Mouse (Mus musculus) midbrain, embryonic 16.5 days (tissue): ENCODE data around the gene Adgrv1. TPM values are rescaled to one million over a fixed set of nuclear protein-coding genes. Genes with fewer than 3 reads are reported as not detected.
"Not testable (repeated sequence)": the region's sequence is repeated elsewhere in the genome, so short reads cannot be mapped to it uniquely, and the experiment has no call there.

Experiments
- ATAC-seq: fragments of 200-750 bp; cut with Nextera tagmentation; 2 replicates; pipeline ENCODE4 v1.8.0; 2017; ENCODE audit warnings: moderate TSS enrichment
- H3K27ac ChIP-seq: fragments of 300-500 bp; sonication (generic); 2 replicates; pipeline ENCODE4 v1.5.1; 2014; ENCODE audit warnings: mild to moderate bottlenecking, low read length, mixed read lengths
- H3K27me3 ChIP-seq: fragments of 300-500 bp; sonication (generic); 2 replicates; pipeline ENCODE4 v1.6.1; 2014; ENCODE audit warnings: low read depth, low read length, mixed read lengths; ENCODE audit not compliant: control insufficient read depth, insufficient read depth
- H3K36me3 ChIP-seq: fragments of 300-500 bp; sonication (generic); 2 replicates; pipeline ENCODE4 v1.6.1; 2014; ENCODE audit warnings: mild to moderate bottlenecking, low read length, moderate library complexity, mixed read lengths; ENCODE audit not compliant: control insufficient read depth, insufficient read depth
- H3K4me1 ChIP-seq: fragments of 300-500 bp; sonication (generic); 2 replicates; pipeline ENCODE4 v1.6.1; 2014; ENCODE audit warnings: mild to moderate bottlenecking, low read length, mixed read lengths; ENCODE audit not compliant: control insufficient read depth, insufficient read depth
- H3K4me2 ChIP-seq: fragments of 300-500 bp; sonication (generic); 2 replicates; pipeline ENCODE4 v1.6.1; 2014; ENCODE audit warnings: mild to moderate bottlenecking, low read length, mixed read lengths
- H3K4me3 ChIP-seq: fragments of 300-500 bp; sonication (generic); 2 replicates; pipeline ENCODE4 v1.5.1; 2014; ENCODE audit warnings: low read depth, mild to moderate bottlenecking, low read length, moderate library complexity, mixed read lengths
- H3K9ac ChIP-seq: fragments of 300-500 bp; sonication (generic); 2 replicates; pipeline ENCODE4 v1.6.1; 2014; ENCODE audit warnings: low read depth, low read length, mixed read lengths
- H3K9me3 ChIP-seq: fragments of 300-500 bp; sonication (generic); replicated peaks from 2 replicates; pipeline ENCODE4 v1.6.1; 2014; ENCODE audit warnings: mild to moderate bottlenecking, low read length, mixed read lengths; ENCODE audit not compliant: control insufficient read depth, poor library complexity, severe bottlenecking
- WGBS: fragments of 180-500 bp; shearing (Covaris S2); extraction: QIAGEN DNeasy Blood & Tissue Kit; methylation state at CpG from one replicate; pipeline ENCODE4 v1.1.7; 2014; 5-methylcytosine and 5-hydroxymethylcytosine counted together
- polyA plus RNA-seq: library from polyadenylated mRNA; unstranded; fragments of >200 nt; fragmentation: Nextera tagmentation; extraction: Ambion mirVana; gene quantifications from 2 replicates; pipeline ENCODE4 v1.2.1, GENCODE M21; 2015

The Adgrv1 gene
- polyA plus RNA-seq, 1 experiment from 2014 or later, result 6.6 TPM

DNA sequence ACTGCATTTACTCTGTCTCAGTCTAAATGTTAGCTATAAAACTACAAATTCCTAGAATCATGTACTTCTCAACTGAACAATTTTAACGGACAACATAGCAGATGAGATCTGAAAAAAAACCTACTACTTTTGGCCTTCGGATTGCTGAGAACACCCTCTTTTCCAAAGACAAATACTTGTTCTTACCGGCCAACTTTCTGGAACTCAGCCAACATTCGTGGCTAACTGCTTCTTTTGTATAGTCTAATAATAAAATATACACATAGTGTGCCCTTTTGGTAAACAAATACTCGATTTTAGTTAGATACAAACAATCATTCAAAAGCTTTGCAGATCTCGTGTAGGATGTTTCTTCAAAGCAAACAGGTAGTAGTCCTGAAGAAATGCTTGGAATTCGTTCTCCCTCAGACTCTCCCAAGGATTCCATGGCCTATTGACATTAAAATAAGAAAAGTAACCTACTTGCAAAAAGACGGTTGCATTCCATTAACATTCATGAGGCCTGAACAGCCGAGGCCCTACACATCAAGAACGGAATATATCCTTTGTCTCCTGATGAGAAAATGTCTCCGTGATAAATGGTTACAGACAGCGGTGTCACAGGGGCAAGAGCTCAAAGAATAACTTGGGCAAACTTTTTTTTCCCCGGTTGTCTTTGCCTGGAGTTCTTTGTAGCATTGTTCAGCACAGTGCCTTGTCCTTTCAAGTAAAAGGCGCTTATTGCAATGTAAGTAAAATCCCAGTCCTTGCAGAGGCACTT, 23.3 kb upstream of the Adgrv1 start:
- Histone ChIP-seq H3K9ac (no peak overlapping the region), H3K27ac (no peak overlapping the region; the same call in none of the 2 replicates), H3K27me3 (no peaks in the 10 kb centered on the region), H3K4me3 (peak overlapping the region; percentile 73; the same call in 1 of the 2 replicates), H3K4me2 (peak overlapping the region; percentile 66), H3K4me1 (peaks cover 17% of the 10 kb centered on the region), H3K9me3 (no peaks in the 10 kb centered on the region), H3K36me3 (no peaks in the 10 kb centered on the region)
- 3% methylated on average over 14 of the region's 14 CpGs for WGBS
- ATAC-seq, result no peak

GRCm38 (mm10) chr13:81650382-81650781, 17.4 kb upstream of the Adgrv1 start:
- not testable (repeated sequence) for H3K27me3 ChIP-seq, H3K9ac ChIP-seq, H3K4me1 ChIP-seq, H3K36me3 ChIP-seq, H3K27ac ChIP-seq, ATAC-seq, H3K4me2 ChIP-seq, H3K9me3 ChIP-seq, H3K4me3 ChIP-seq
- WGBS, result 79% methylated on average over 4 of the region's 6 CpGs

- Histone ChIP-seq H3K27me3 (no peaks in the 10 kb centered on the region), H3K9me3 (no peaks in the 10 kb centered on the region), H3K4me1 (0 out of 2 replicates have a peak, but pooled peaks cover 2% of the 10 kb centered on the region), H3K4me3 (no peak overlapping the region), H3K4me2 (no peak overlapping the region), H3K36me3 (no peaks in the 10 kb centered on the region), H3K27ac (no peak overlapping the region), H3K9ac (no peak overlapping the region)
- 89% methylated on average over 6 of the region's 6 CpGs for WGBS
- ATAC-seq, result no peak
Observed at GRCm38 (mm10) chr13:81646348-81646747, 13.4 kb upstream of the Adgrv1 start.

- 86% methylated on average over 11 of the region's 11 CpGs for WGBS
- 0 out of 2 replicates have a peak, but pooled peaks cover 2% of the 10 kb centered on the region for H3K4me1 ChIP-seq
- H3K9ac ChIP-seq, result no peak overlapping the region
- no peak overlapping the region for H3K4me2 ChIP-seq
- H3K4me3 ChIP-seq, result no peak overlapping the region
- H3K36me3 ChIP-seq, result no peaks in the 10 kb centered on the region
- ATAC-seq, result no peak
- no peaks in the 10 kb centered on the region for H3K27me3 ChIP-seq
- H3K9me3 ChIP-seq, result no peaks in the 10 kb centered on the region
- H3K27ac ChIP-seq, result no peak overlapping the region
Observed at GRCm38 (mm10) chr13:81644047-81644565, 11.2 kb upstream of the Adgrv1 start.

GRCm38 (mm10) chr13:81642491-81643149, 9.7 kb upstream of the Adgrv1 start:
- H3K27ac ChIP-seq, result no peak overlapping the region
- no peak for ATAC-seq

GRCm38 (mm10) chr13:81641289-81642045, 8.5 kb upstream of the Adgrv1 start:
- Histone ChIP-seq H3K4me3 (0 out of 2 replicates have a peak overlapping the region, but pooled peaks have one; percentile 8), H3K27ac (no peak overlapping the region), H3K36me3 (no peaks in the 10 kb centered on the region), H3K9ac (no peak overlapping the region), H3K4me2 (peak overlapping the region; percentile 48), H3K4me1 (0 out of 2 replicates have a peak, but pooled peaks cover 2% of the 10 kb centered on the region), H3K9me3 (no peaks in the 10 kb centered on the region), H3K27me3 (no peaks in the 10 kb centered on the region; the same call in 1 of the 2 replicates)
- peak; percentile 80 for ATAC-seq
- 1% methylated on average over 8 of the region's 8 CpGs for WGBS

More at GRCm38 (mm10) chr13:81642491-81643149, 9.7 kb upstream of the Adgrv1 start:
- Histone ChIP-seq H3K9me3 (no peaks in the 10 kb centered on the region), H3K4me1 (0 out of 2 replicates have a peak, but pooled peaks cover 2% of the 10 kb centered on the region), H3K4me3 (no peak overlapping the region), H3K4me2 (no peak overlapping the region), H3K27me3 (no peaks in the 10 kb centered on the region), H3K9ac (no peak overlapping the region), H3K36me3 (no peaks in the 10 kb centered on the region)
- WGBS, result 38% methylated on average over 7 of the region's 7 CpGs

DNA sequence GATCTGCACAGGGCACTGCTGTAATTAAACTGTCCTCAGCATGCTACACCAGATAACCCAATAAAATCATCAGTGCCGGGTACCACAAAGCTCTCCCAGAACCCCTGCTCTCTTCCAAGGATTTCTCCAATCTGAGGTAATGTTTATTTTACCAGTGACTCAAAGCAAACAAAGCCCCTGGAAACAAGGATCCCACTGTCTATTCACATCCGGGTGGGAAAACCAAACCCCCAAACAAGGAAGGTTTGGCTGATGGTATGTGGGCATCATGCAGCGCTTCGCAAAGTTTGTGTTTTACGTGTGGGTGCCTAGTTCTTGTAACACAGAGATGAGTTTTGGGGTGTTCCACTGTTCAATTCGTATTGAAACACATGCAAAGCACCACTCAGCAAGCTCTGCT, 7.9 kb upstream of the Adgrv1 start:
- Histone ChIP-seq H3K4me3 (no peak overlapping the region), H3K4me1 (0 out of 2 replicates have a peak, but pooled peaks cover 2% of the 10 kb centered on the region), H3K9ac (no peak overlapping the region), H3K4me2 (no peak overlapping the region), H3K27me3 (no peaks in the 10 kb centered on the region; the same call in 1 of the 2 replicates), H3K9me3 (no peaks in the 10 kb centered on the region), H3K27ac (no peak overlapping the region), H3K36me3 (no peaks in the 10 kb centered on the region)
- peak; percentile 41; the same call in 1 of the 2 replicates for ATAC-seq
- WGBS, result 27% methylated on average over 6 of the region's 6 CpGs

- Histone ChIP-seq H3K27ac (no peak overlapping the region), H3K9ac (no peak overlapping the region), H3K27me3 (no peaks in the 10 kb centered on the region; the same call in 1 of the 2 replicates), H3K36me3 (no peaks in the 10 kb centered on the region), H3K9me3 (no peaks in the 10 kb centered on the region), H3K4me2 (no peak overlapping the region), H3K4me1 (0 out of 2 replicates have a peak, but pooled peaks cover 2% of the 10 kb centered on the region), H3K4me3 (no peak overlapping the region)
- ATAC-seq, result no peak
- WGBS, result 4% methylated on average over 4 of the region's 4 CpGs
Observed at GRCm38 (mm10) chr13:81639624-81640023, 6.7 kb upstream of the Adgrv1 start.
